Mouse (Mus musculus): ENCODE data around the gene Gpsm3. TPM values are rescaled to one million over a fixed set of nuclear protein-coding genes. Genes with fewer than 3 reads are reported as not detected.

The Gpsm3 gene
- 15.0 TPM in 2 replicates for polyA plus RNA-seq (2015; fragmentation: Nextera tagmentation; extraction: Ambion mirVana)

GRCm38 (mm10) chr17:34589681-34590101 lies at the start of gene Gpsm3:
TSS of gene Gpsm3 (plus strand) at chr17:34589806.

GRCm38 (mm10) chr17:34564003-34564421 lies 25.6 kb upstream of the Gpsm3 start, which contains the start of gene Notch4:
TSS of gene Notch4 (plus strand) at chr17:34564268.

GRCm38 (mm10) chr17:34591029-34591993 lies 1.7 kb downstream of the Gpsm3 start, which contains the start of gene Pbx2:
TSS of gene Pbx2 (plus strand) at chr17:34591266.

GRCm38 (mm10) chr17:34597566-34598095 lies 8.0 kb downstream of the Gpsm3 start, which contains the start of gene Ager:
TSS of gene Ager (plus strand) at chr17:34597862.

GRCm38 (mm10) chr17:34603375-34604060 lies 13.9 kb downstream of the Gpsm3 start, which contains the start of gene Rnf5:
TSS of gene Rnf5 (minus strand) at chr17:34603690.

GRCm38 (mm10) chr17:34604061-34604508 lies 14.5 kb downstream of the Gpsm3 start, which contains the start of gene Agpat1:
TSS of gene Agpat1 (plus strand) at chr17:34604262.

GRCm38 (mm10) chr17:34615871-34616270 lies 26.3 kb downstream of the Gpsm3 start, which contains the start of gene Egfl8:
TSS of gene Egfl8 (minus strand) at chr17:34615971.

GRCm38 (mm10) chr17:34627943-34628643 lies 38.5 kb downstream of the Gpsm3 start, which contains the start of gene Ppt2:
TSS of gene Ppt2 (minus strand) at chr17:34628510.

GRCm38 (mm10) chr17:34629221-34629751 lies 39.7 kb downstream of the Gpsm3 start, which contains the start of gene Prrt1:
TSS of gene Prrt1 (plus strand) at chr17:34629533.

Other genes starting within 250 kb of the Gpsm3 start
- gene Btnl2, start 235.0 kb upstream of the Gpsm3 start, polyA plus RNA-seq (2015; fragmentation: Nextera tagmentation; extraction: Ambion mirVana), result 0.12 and 0.22 TPM in 2 replicates
- gene Btnl1, start 212.7 kb upstream of the Gpsm3 start, polyA plus RNA-seq (2015; fragmentation: Nextera tagmentation; extraction: Ambion mirVana), result not detected in 2 replicates
- 1.4 and 2.6 TPM in 2 replicates for gene BC051142, start 191.0 kb upstream of the Gpsm3 start, polyA plus RNA-seq (2015; fragmentation: Nextera tagmentation; extraction: Ambion mirVana)
- not detected in 2 replicates for gene Btnl4, start 112.5 kb upstream of the Gpsm3 start, polyA plus RNA-seq (2015; fragmentation: Nextera tagmentation; extraction: Ambion mirVana)
- gene Btnl6, start 72.5 kb upstream of the Gpsm3 start, polyA plus RNA-seq (2015; fragmentation: Nextera tagmentation; extraction: Ambion mirVana), result not detected in 2 replicates
- 3.0 and 5.0 TPM in 2 replicates for gene Notch4, start 25.5 kb upstream of the Gpsm3 start, polyA plus RNA-seq (2015; fragmentation: Nextera tagmentation; extraction: Ambion mirVana)
- gene Pbx2, start 1.5 kb downstream of the Gpsm3 start, polyA plus RNA-seq (2015; fragmentation: Nextera tagmentation; extraction: Ambion mirVana), result 6.1 and 6.8 TPM in 2 replicates
- 4.4 and 5.1 TPM in 2 replicates for gene Ager, start 8.1 kb downstream of the Gpsm3 start, polyA plus RNA-seq (2015; fragmentation: Nextera tagmentation; extraction: Ambion mirVana)
- 90.9 and 133 TPM in 2 replicates for gene Rnf5, start 13.9 kb downstream of the Gpsm3 start, polyA plus RNA-seq (2015; fragmentation: Nextera tagmentation; extraction: Ambion mirVana)
- gene Agpat1, start 14.5 kb downstream of the Gpsm3 start, polyA plus RNA-seq (2015; fragmentation: Nextera tagmentation; extraction: Ambion mirVana), result 43.8 and 58.6 TPM in 2 replicates
- 11.5 and 18.6 TPM in 2 replicates for gene Egfl8, start 26.2 kb downstream of the Gpsm3 start, polyA plus RNA-seq (2015; fragmentation: Nextera tagmentation; extraction: Ambion mirVana)
- gene Ppt2, start 38.7 kb downstream of the Gpsm3 start, polyA plus RNA-seq (2015; fragmentation: Nextera tagmentation; extraction: Ambion mirVana), result 25.5 and 34.3 TPM in 2 replicates
- 1.3 and 2.2 TPM in 2 replicates for gene Prrt1, start 39.7 kb downstream of the Gpsm3 start, polyA plus RNA-seq (2015; fragmentation: Nextera tagmentation; extraction: Ambion mirVana)
- 13.8 and 17.8 TPM in 2 replicates for gene Fkbpl, start 55.0 kb downstream of the Gpsm3 start, polyA plus RNA-seq (2015; fragmentation: Nextera tagmentation; extraction: Ambion mirVana)
- gene Atf6b, start 57.3 kb downstream of the Gpsm3 start, polyA plus RNA-seq (2015; fragmentation: Nextera tagmentation; extraction: Ambion mirVana), result 34.1 and 43.4 TPM in 2 replicates
- 10.3 and 10.4 TPM in 2 replicates for gene Tnxb, start 80.7 kb downstream of the Gpsm3 start, polyA plus RNA-seq (2015; fragmentation: Nextera tagmentation; extraction: Ambion mirVana)
- 182 and 224 TPM in 2 replicates for gene C4b, start 154.1 kb downstream of the Gpsm3 start, polyA plus RNA-seq (2015; fragmentation: Nextera tagmentation; extraction: Ambion mirVana)
- gene Cyp21a1, start 214.8 kb downstream of the Gpsm3 start, polyA plus RNA-seq (2015; fragmentation: Nextera tagmentation; extraction: Ambion mirVana), result 2,316 and 6,586 TPM in 2 replicates
- gene Stk19, start 247.1 kb downstream of the Gpsm3 start, polyA plus RNA-seq (2015; fragmentation: Nextera tagmentation; extraction: Ambion mirVana), result 37.9 and 41.1 TPM in 2 replicates
- gene Dxo, start 247.2 kb downstream of the Gpsm3 start, polyA plus RNA-seq (2015; fragmentation: Nextera tagmentation; extraction: Ambion mirVana), result 34.6 and 62.4 TPM in 2 replicates

All from adrenal gland, postnatal 0 days (tissue).